Mouse (Mus musculus): Measurements from ENCODE around the gene 8030411F24Rik. TPM values are rescaled to one million over a fixed set of nuclear protein-coding genes. Genes with fewer than 3 reads are reported as not detected.

8030411F24Rik gene
- not detected in 2 replicates for polyA plus RNA-seq (2015; fragmentation: Nextera tagmentation; extraction: Ambion mirVana)

DNA sequence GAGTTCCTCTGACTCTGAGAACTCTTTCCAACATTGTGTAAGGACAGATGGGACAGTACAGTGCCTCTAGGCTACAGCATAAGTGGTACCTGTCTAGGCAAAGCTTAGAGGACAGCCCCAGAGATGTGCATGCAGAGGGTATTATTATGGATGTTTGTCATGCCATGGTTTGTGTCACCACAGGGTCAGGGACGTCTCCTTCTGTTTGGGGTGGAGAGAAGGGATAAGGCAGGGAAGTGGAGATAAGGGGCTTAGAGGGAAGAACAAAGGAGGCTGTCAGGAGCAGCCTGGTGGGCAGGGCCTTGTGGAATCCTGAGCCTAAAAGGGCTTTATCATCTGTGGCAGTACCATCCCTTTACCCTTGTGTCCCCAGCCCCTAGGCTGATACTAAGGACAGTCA is at the start of gene 8030411F24Rik:
TSS of gene 8030411F24Rik (plus strand) at position 301 of the 400 bp plus-strand sequence.
- Histone ChIP-seq H3K4me1 (replicated peaks; ENCODE audit: control insufficient read depth, insufficient read depth) (no peaks in the 10 kb centered on the region), H3K9ac (ENCODE audit: low read length) (no peak within 1 kb of the TSS), H3K4me2 (replicated peaks; ENCODE audit: low read depth) (no peak within 1 kb of the TSS), H3K27me3 (ENCODE audit: control insufficient read depth, insufficient read depth, low read length) (no peaks in the 10 kb centered on the region), H3K4me3 (ENCODE audit: low read depth, low read length) (no peak within 1 kb of the TSS), H3K27ac (replicated peaks) (no peak within 1 kb of the TSS), H3K36me3 (ENCODE audit: control insufficient read depth, insufficient read depth, low read length) (no peaks in the 10 kb centered on the region), H3K9me3 (ENCODE audit: control insufficient read depth, low read length) (no peaks in the 10 kb centered on the region)
- DNase-seq (ENCODE audit: low spot score) (no peak), ATAC-seq (ENCODE audit: low FRiP score, low TSS enrichment) (no peak)
- TF ChIP-seq EP300 (optimal IDR thresholded peaks at IDR 0.05) (no peak), CTCF (IDR thresholded peaks at IDR 0.05; ENCODE audit: low read depth) (no peak)
- 15% methylated on average over 1 of the region's 1 CpGs for WGBS

DNA sequence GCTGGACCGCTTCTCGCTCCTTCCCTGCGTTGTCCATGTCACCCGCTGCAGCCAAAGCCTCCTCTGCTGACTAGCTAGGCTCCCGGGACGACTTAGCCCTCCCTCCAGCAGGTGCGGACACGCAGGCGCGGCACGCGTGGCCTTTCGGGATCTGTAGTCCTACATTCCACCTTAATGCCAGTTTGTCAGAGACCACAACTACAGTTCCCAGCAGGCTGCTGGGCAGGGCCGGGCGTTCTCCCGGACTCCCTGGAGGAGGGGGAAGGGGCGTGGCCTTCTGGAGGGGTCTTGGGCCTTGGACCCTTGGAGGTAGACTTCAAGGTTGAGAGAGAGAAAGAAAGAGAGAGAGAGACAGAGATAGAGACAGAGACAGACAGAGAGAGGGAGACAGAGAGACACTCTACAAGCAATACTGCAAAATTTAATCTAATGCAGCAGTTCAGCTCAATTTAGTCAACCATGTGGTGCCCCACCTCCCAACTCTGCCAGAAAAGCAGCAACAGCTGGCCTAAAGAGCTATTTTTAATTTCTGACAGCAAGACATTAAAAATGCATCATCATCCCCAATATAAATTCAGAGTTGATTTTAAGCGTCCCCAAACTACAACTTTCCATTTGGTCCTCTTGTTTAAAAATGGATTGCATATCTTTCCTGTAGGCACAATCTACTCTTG is 49.3 kb upstream of the 8030411F24Rik start, which contains the start of gene Napb:
TSS of gene Napb (minus strand) at position 141 of the 674 bp plus-strand sequence.
- peak; percentile 92 for DNase-seq (ENCODE audit: low spot score)
- H3K4me2 ChIP-seq (replicated peaks; ENCODE audit: low read depth) = peak within 1 kb of the TSS; percentile 93
- H3K9ac ChIP-seq (ENCODE audit: low read length) = peak within 1 kb of the TSS; percentile 81
- no peaks in the 10 kb centered on the region for H3K27me3 ChIP-seq (ENCODE audit: control insufficient read depth, insufficient read depth, low read length)
- TF ChIP-seq EP300 (optimal IDR thresholded peaks at IDR 0.05) = no peak
- TF ChIP-seq CTCF (IDR thresholded peaks at IDR 0.05; ENCODE audit: low read depth) = no peak
- H3K9me3 ChIP-seq (ENCODE audit: control insufficient read depth, low read length) = no peaks in the 10 kb centered on the region
- peak within 1 kb of the TSS; percentile 58; the same call in 1 of the 2 replicates for H3K27ac ChIP-seq (replicated peaks)
- peak; percentile 99 for ATAC-seq (ENCODE audit: low FRiP score, low TSS enrichment)
- H3K36me3 ChIP-seq (ENCODE audit: control insufficient read depth, insufficient read depth, low read length) = no peaks in the 10 kb centered on the region
- H3K4me3 ChIP-seq (ENCODE audit: low read depth, low read length) = peak within 1 kb of the TSS; percentile 75
- H3K4me1 ChIP-seq (replicated peaks; ENCODE audit: control insufficient read depth, insufficient read depth) = 0 out of 2 replicates have a peak, but pooled peaks cover 3% of the 10 kb centered on the region
- WGBS = 2% methylated on average over 18 of the region's 18 CpGs

GRCm38 (mm10) chr2:148743001-148743400 is 38.8 kb upstream of the 8030411F24Rik start:
- no peaks in the 10 kb centered on the region for H3K27me3 ChIP-seq (ENCODE audit: control insufficient read depth, insufficient read depth, low read length)
- no peaks in the 10 kb centered on the region for H3K36me3 ChIP-seq (ENCODE audit: control insufficient read depth, insufficient read depth, low read length)
- no peak overlapping the region for H3K27ac ChIP-seq (replicated peaks)
- TF ChIP-seq EP300 (optimal IDR thresholded peaks at IDR 0.05) = no peak
- no peak for TF ChIP-seq CTCF (IDR thresholded peaks at IDR 0.05; ENCODE audit: low read depth)
- H3K9ac ChIP-seq (ENCODE audit: low read length) = no peak overlapping the region
- DNase-seq (ENCODE audit: low spot score) = no peak
- no peaks in the 10 kb centered on the region for H3K4me1 ChIP-seq (replicated peaks; ENCODE audit: control insufficient read depth, insufficient read depth)
- 0 out of 2 replicates have a peak, but pooled peaks have one; percentile 18 for ATAC-seq (ENCODE audit: low FRiP score, low TSS enrichment)
- H3K4me3 ChIP-seq (ENCODE audit: low read depth, low read length) = no peak overlapping the region
- 86% methylated on average over 3 of the region's 3 CpGs for WGBS
- no peaks in the 10 kb centered on the region for H3K9me3 ChIP-seq (ENCODE audit: control insufficient read depth, low read length)
- H3K4me2 ChIP-seq (replicated peaks; ENCODE audit: low read depth) = no peak overlapping the region

GRCm38 (mm10) chr2:148743846-148744407 is 37.9 kb upstream of the 8030411F24Rik start:
- H3K4me1 ChIP-seq (replicated peaks; ENCODE audit: control insufficient read depth, insufficient read depth) = no peaks in the 10 kb centered on the region
- no peak overlapping the region for H3K4me3 ChIP-seq (ENCODE audit: low read depth, low read length)
- H3K9ac ChIP-seq (ENCODE audit: low read length) = no peak overlapping the region
- H3K9me3 ChIP-seq (ENCODE audit: control insufficient read depth, low read length) = no peaks in the 10 kb centered on the region
- no peaks in the 10 kb centered on the region for H3K27me3 ChIP-seq (ENCODE audit: control insufficient read depth, insufficient read depth, low read length)
- ATAC-seq (ENCODE audit: low FRiP score, low TSS enrichment) (no peak), DNase-seq (ENCODE audit: low spot score) (no peak)
- H3K36me3 ChIP-seq (ENCODE audit: control insufficient read depth, insufficient read depth, low read length) = no peaks in the 10 kb centered on the region
- TF ChIP-seq CTCF (IDR thresholded peaks at IDR 0.05; ENCODE audit: low read depth) (no peak), EP300 (optimal IDR thresholded peaks at IDR 0.05) (no peak)
- no peak overlapping the region for H3K27ac ChIP-seq (replicated peaks)
- no peak overlapping the region for H3K4me2 ChIP-seq (replicated peaks; ENCODE audit: low read depth)
- WGBS = 74% methylated on average over 3 of the region's 3 CpGs

GRCm38 (mm10) chr2:148750058-148750457 is 31.8 kb upstream of the 8030411F24Rik start, which contains the start of gene Cstl1:
TSS of gene Cstl1 (plus strand) at chr2:148750358.
- Histone ChIP-seq H3K9ac (ENCODE audit: low read length) (no peak within 1 kb of the TSS), H3K4me1 (replicated peaks; ENCODE audit: control insufficient read depth, insufficient read depth) (no peaks in the 10 kb centered on the region), H3K36me3 (ENCODE audit: control insufficient read depth, insufficient read depth, low read length) (no peaks in the 10 kb centered on the region), H3K4me3 (ENCODE audit: low read depth, low read length) (no peak within 1 kb of the TSS), H3K9me3 (ENCODE audit: control insufficient read depth, low read length) (no peaks in the 10 kb centered on the region), H3K27me3 (ENCODE audit: control insufficient read depth, insufficient read depth, low read length) (no peaks in the 10 kb centered on the region), H3K27ac (replicated peaks) (no peak within 1 kb of the TSS), H3K4me2 (replicated peaks; ENCODE audit: low read depth) (no peak within 1 kb of the TSS)
- ATAC-seq (ENCODE audit: low FRiP score, low TSS enrichment) (no peak), DNase-seq (ENCODE audit: low spot score) (no peak)
- 80% methylated on average over 1 of the region's 1 CpGs for WGBS
- TF ChIP-seq EP300 (optimal IDR thresholded peaks at IDR 0.05) = no peak
- TF ChIP-seq CTCF (IDR thresholded peaks at IDR 0.05; ENCODE audit: low read depth) = no peak

Data from stomach, postnatal 0 days (tissue).